In the genomic region with DNA sequence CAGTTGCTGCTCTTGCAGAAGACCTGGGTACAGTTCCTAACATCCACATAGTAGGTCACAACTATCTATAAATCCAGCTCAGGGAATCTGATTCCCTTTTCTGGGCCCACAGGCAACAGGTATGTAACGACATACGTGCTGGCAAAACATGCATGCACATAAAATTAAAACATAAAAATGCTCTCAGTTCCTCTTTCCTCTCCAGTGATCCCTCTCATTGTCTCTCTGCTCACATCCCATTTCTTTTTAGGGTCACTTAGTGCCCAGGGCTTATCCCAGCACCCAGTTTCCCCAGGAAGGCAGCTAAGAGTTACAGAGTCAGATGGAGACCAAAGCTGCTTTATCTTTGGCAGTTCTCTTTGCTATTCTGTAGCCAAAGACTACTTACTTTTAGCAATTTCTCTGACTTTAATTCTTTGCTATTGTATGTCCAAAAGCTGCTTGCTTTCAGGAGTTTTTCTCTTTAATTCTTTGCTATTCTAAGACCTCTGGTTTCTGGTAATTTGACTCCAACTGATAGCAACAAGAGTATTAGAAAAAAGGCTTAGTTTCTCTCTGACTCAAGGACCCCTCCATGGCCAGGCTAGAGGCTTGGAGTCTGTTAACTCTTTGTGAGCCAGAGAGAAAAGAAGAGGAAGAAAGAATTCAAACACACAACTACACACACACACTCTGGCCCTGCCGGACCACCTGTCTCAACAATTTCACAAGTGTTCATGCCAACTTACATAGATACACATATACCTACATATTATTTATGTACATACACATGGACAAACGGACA, we compare ENCODE assay signal across 9 mouse cellular contexts. TPM values are rescaled to one million over a fixed set of nuclear protein-coding genes. Genes with fewer than 3 reads are reported as not detected.
DNase-seq lines count a peak whose midpoint lies in the region; ATAC-seq lines count a peak whose summit lies in the region.
"Had no signal": no experiment of that assay in that cellular context is flagged by ENCODE, and none has a peak within 500 bp of the region (broad histone marks: within the 10 kb centered on the region; RNA-seq: fewer than 3 reads in every experiment).

No protein-coding gene starts in this region.

- H3K4me3 ChIP-seq in liver, embryonic 11.5 days (ENCODE audit: low read depth, low read length) = peak overlapping the region; percentile 98
- peak overlapping the region; percentile 75 for H3K4me3 ChIP-seq in embryonic facial prominence, embryonic 15.5 days (replicated peaks)
- peak overlapping the region; percentile 84 for H3K4me3 ChIP-seq in limb, embryonic 11.5 days (ENCODE audit: low read depth, low read length)
- H3K4me3 ChIP-seq in neural tube, embryonic 14.5 days (ENCODE audit: low read depth, low read length) = no peak overlapping the region

- H3K27me3 ChIP-seq in liver, embryonic 11.5 days (replicated peaks; ENCODE audit: control insufficient read depth, insufficient read depth, low read length) = no peaks in the 10 kb centered on the region
- H3K27me3 ChIP-seq in embryonic facial prominence, embryonic 15.5 days = no peaks in the 10 kb centered on the region
- H3K27me3 ChIP-seq in limb, embryonic 11.5 days (ENCODE audit: control insufficient read depth, insufficient read depth, low read length) = no peaks in the 10 kb centered on the region
- H3K27me3 ChIP-seq in neural tube, embryonic 14.5 days (ENCODE audit: control insufficient read depth, insufficient read depth, low read length) = no peaks in the 10 kb centered on the region

- DNase-seq in liver, embryonic 11.5 days (ENCODE audit: low spot score) = no peak
- no peak for DNase-seq in liver
- DNase-seq in limb, embryonic 11.5 days (ENCODE audit: low spot score) = no peak
- no peak for DNase-seq in layer of hippocampus, adult 8-10 months (ENCODE audit: low spot score in 2 of 2)
- no peak for DNase-seq in layer of hippocampus, postnatal 36 days
- DNase-seq in cerebellum, adult 11 months = no peak
- DNase-seq: left cerebral cortex, postnatal 4 days had no signal

- peaks cover 6% of the 10 kb centered on the region; the same call in 1 of the 2 replicates for H3K36me3 ChIP-seq in liver, embryonic 11.5 days (ENCODE audit: control insufficient read depth, insufficient read depth, low read length)
- H3K36me3 ChIP-seq in embryonic facial prominence, embryonic 15.5 days = peaks cover 9% of the 10 kb centered on the region; the same call in 1 of the 2 replicates
- no peaks in the 10 kb centered on the region for H3K36me3 ChIP-seq in limb, embryonic 11.5 days (ENCODE audit: control insufficient read depth, insufficient read depth, low read length)
- no peaks in the 10 kb centered on the region for H3K36me3 ChIP-seq in neural tube, embryonic 14.5 days (ENCODE audit: control insufficient read depth, insufficient read depth, low read length)

- no peaks in the 10 kb centered on the region for H3K9me3 ChIP-seq in liver, embryonic 11.5 days (ENCODE audit: control insufficient read depth, low read length)
- no peaks in the 10 kb centered on the region for H3K9me3 ChIP-seq in embryonic facial prominence, embryonic 15.5 days (replicated peaks)
- H3K9me3 ChIP-seq in limb, embryonic 11.5 days (ENCODE audit: control insufficient read depth, low read length) = no peaks in the 10 kb centered on the region
- H3K9me3 ChIP-seq in neural tube, embryonic 14.5 days (ENCODE audit: control insufficient read depth, low read length) = no peaks in the 10 kb centered on the region

- H3K4me2 ChIP-seq in liver, embryonic 11.5 days = peak overlapping the region; percentile 83
- H3K4me2 ChIP-seq in embryonic facial prominence, embryonic 15.5 days (replicated peaks) = peak overlapping the region; percentile 93
- peak overlapping the region; percentile 48 for H3K4me2 ChIP-seq in limb, embryonic 11.5 days (ENCODE audit: low read depth, severe bottlenecking)
- H3K4me2 ChIP-seq in neural tube, embryonic 14.5 days (ENCODE audit: low read depth, low read length) = peak overlapping the region; percentile 65; the same call in 1 of the 2 replicates

- H3K4me1 ChIP-seq in liver, embryonic 11.5 days (replicated peaks; ENCODE audit: control insufficient read depth, insufficient read depth, low read length) = peaks cover 13% of the 10 kb centered on the region
- H3K4me1 ChIP-seq in embryonic facial prominence, embryonic 15.5 days = peaks cover 24% of the 10 kb centered on the region
- peaks cover 6% of the 10 kb centered on the region for H3K4me1 ChIP-seq in limb, embryonic 11.5 days (ENCODE audit: control insufficient read depth, insufficient read depth, low read length)
- H3K4me1 ChIP-seq in neural tube, embryonic 14.5 days (ENCODE audit: control insufficient read depth, insufficient read depth, low read length) = peaks cover 7% of the 10 kb centered on the region; the same call in 1 of the 2 replicates

- 47% methylated on average over 4 of the region's 4 CpGs for WGBS in liver, embryonic 11.5 days
- WGBS in embryonic facial prominence, embryonic 15.5 days = 30% methylated on average over 4 of the region's 4 CpGs
- 39% methylated on average over 4 of the region's 4 CpGs for WGBS in limb, embryonic 11.5 days
- 28% methylated on average over 4 of the region's 4 CpGs for WGBS in neural tube, embryonic 14.5 days

- H3K9ac ChIP-seq in liver, embryonic 11.5 days (ENCODE audit: low read depth, low read length) = peak overlapping the region; percentile 66; the same call in 1 of the 2 replicates
- no peak overlapping the region for H3K9ac ChIP-seq in embryonic facial prominence, embryonic 15.5 days
- 0 out of 2 replicates have a peak overlapping the region, but pooled peaks have one; percentile 2 for H3K9ac ChIP-seq in limb, embryonic 11.5 days (ENCODE audit: low read length)
- H3K9ac ChIP-seq in neural tube, embryonic 14.5 days (replicated peaks; ENCODE audit: low read depth, low read length) = no peak overlapping the region

- H3K27ac ChIP-seq in liver, embryonic 11.5 days (ENCODE audit: low read depth, low read length) = no peak overlapping the region
- no peak overlapping the region for H3K27ac ChIP-seq in embryonic facial prominence, embryonic 15.5 days (replicated peaks)
- H3K27ac ChIP-seq in limb, embryonic 11.5 days (replicated peaks; ENCODE audit: low read depth, low read length) = no peak overlapping the region
- H3K27ac ChIP-seq in neural tube, embryonic 14.5 days (ENCODE audit: low read depth, low read length) = no peak overlapping the region

- ATAC-seq in liver, embryonic 11.5 days (replicated peaks; ENCODE audit: low FRiP score) = no peak
- no peak for ATAC-seq in embryonic facial prominence, embryonic 15.5 days (ENCODE audit: insufficient number of reproducible peaks, low FRiP score, low TSS enrichment, low read depth)
- ATAC-seq in limb, embryonic 11.5 days (ENCODE audit: insufficient number of reproducible peaks, low FRiP score, low TSS enrichment, low read depth) = no peak
- ATAC-seq in neural tube, embryonic 14.5 days (ENCODE audit: low read depth) = no peak

RNA-seq across cellular contexts. Expression of a gene that starts 1.4 kb away (rescaled TPM):
- 47.0 and 49.8 TPM in 2 replicates for polyA plus RNA-seq in liver, embryonic 11.5 days (2014; fragmentation: Nextera tagmentation; extraction: Ambion mirVana)
- polyA plus RNA-seq in embryonic facial prominence, embryonic 15.5 days (2015; fragmentation: Nextera tagmentation; extraction: Ambion mirVana) = 64.0 and 66.9 TPM in 2 replicates
- polyA plus RNA-seq in limb, embryonic 11.5 days (2014; fragmentation: Nextera tagmentation; extraction: Ambion mirVana) = 96.7 and 103 TPM in 2 replicates
- polyA plus RNA-seq in neural tube, embryonic 14.5 days (2014; fragmentation: Nextera tagmentation; extraction: Ambion mirVana) = 6.5 and 7.8 TPM in 2 replicates
- total RNA-seq in layer of hippocampus, adult 8-10 months (2022) = 1 to 10 TPM in 1 of 4 experiments, under 1 TPM in 3; 0.33 to 1.5 (median 0.54) TPM
- 1 to 10 TPM; 1.2 to 1.9 TPM for total RNA-seq in layer of hippocampus, postnatal 36 days (2021)

RNA-seq across cellular contexts. Expression of a gene that starts 38.8 kb away (rescaled TPM):
- polyA plus RNA-seq in liver, embryonic 11.5 days (2014; fragmentation: Nextera tagmentation; extraction: Ambion mirVana) = 3.2 TPM in 2 replicates
- 10.7 and 10.8 TPM in 2 replicates for polyA plus RNA-seq in embryonic facial prominence, embryonic 15.5 days (2015; fragmentation: Nextera tagmentation; extraction: Ambion mirVana)
- polyA plus RNA-seq in limb, embryonic 11.5 days (2014; fragmentation: Nextera tagmentation; extraction: Ambion mirVana) = 8.8 and 9.5 TPM in 2 replicates
- polyA plus RNA-seq in neural tube, embryonic 14.5 days (2014; fragmentation: Nextera tagmentation; extraction: Ambion mirVana) = 0.92 and 1.9 TPM in 2 replicates
- 10 to 100 TPM; 11.1 to 16.1 (median 12.3) TPM for total RNA-seq in layer of hippocampus, adult 8-10 months (2022)
- total RNA-seq in layer of hippocampus, postnatal 36 days (2021) = 10 to 100 TPM; 12.2 to 12.4 TPM

Comparison
In these comparisons a context has a peak if more than half of its experiments do, and no peak if none do; other contexts are left out.
1. H3K9ac ChIP-seq: peak in liver, embryonic 11.5 days (single experiment) and limb, embryonic 11.5 days (single experiment); none in embryonic facial prominence, embryonic 15.5 days (single experiment) and neural tube, embryonic 14.5 days (single experiment).
2. Peak in every context shown above with its lines, with median percentiles within 50 percentile points of each other: H3K4me2 ChIP-seq.